Mouse (Mus musculus): Measurements from ENCODE around the gene AI597479.

AI597479 gene

DNA sequence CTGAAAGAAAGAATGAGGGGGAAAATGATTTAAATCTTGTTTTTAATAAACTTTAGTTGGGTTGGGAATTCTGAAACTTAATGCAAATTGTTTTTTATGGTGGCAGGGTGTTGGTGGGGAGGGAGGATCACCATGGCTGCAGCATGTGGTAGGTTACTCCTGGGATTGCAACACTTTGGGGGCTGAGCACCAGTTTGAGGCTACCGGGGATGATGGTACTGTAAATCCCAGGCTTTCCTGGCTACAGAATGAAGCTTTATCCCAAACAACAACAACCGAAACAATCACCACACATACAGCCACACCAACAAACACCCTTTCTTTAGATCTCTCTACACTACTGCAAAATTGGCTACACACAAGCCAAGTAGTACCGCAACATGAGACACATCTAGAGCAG, 63.9 kb downstream of the AI597479 start:
- no peak for DNase-seq (ENCODE audit: low spot score in 2 of 2)

DNA sequence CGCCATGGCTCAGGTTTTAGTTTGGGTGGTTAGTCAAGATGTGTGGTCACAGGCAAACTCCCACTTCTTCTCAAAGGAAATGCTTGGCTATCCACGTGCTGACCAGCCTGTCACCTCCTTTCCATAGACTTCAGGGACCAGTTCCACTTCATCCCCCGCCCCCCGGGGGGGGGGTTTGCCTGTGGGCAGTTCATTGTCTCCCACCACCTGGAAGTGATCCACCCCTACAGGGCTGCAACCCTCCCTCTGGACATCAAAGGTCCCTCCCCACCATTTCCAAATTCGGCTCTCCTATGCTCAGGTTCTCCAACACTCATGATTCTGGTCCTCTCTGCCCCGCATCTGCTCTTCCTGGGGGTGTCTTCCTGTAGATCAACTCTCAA, 64.6 kb downstream of the AI597479 start:
- DNase-seq (ENCODE audit: low spot score in 2 of 2) = no peak

DNA sequence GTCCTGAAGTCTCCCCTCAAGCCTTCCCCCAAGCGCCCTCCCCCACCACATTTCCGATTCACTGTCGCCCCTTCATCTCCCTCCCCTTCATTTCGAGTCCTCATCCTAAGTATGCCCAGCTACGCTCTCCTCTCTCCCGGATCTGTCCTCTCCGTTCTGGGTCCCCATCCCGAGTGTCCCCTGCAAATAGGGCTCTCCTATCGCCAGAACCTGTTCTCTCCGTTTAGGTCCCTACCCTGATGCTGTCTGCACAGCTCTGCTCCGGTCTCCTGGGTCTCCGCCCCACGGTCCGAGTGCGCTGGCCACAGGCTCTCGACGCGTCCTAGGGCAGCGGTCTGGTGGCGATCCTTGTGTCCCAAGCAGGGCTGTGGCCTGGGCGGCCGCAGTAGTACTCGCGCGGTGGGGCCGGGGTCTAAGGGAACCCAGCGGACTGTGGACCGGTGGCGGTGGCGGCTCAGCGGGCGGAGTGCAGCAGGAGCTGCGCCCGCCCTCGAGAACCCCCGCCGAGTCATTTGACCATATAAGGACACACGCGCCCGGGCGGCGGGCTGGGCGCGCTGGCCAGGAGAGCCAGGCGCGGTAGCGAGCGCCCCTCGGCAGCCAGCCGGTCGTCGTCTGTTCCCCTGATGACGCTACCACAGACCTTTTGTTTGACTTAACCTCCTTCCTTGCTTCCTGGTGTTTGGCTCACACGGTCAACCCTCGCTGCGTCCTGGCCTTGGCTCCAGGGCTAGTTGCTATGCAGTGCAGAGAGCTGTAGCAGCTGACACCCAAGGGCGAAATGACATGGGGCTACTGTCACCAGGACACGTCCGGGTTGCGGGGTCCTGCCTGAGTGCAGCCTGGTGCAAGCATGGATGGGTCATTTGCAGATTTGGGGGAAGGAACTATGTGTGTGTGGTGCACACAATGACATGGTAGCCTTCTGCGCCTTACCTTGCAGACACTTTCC, 65.2 kb downstream of the AI597479 start:
- peak; percentile 34 to 59 for DNase-seq (ENCODE audit: low spot score in 2 of 2)

DNA sequence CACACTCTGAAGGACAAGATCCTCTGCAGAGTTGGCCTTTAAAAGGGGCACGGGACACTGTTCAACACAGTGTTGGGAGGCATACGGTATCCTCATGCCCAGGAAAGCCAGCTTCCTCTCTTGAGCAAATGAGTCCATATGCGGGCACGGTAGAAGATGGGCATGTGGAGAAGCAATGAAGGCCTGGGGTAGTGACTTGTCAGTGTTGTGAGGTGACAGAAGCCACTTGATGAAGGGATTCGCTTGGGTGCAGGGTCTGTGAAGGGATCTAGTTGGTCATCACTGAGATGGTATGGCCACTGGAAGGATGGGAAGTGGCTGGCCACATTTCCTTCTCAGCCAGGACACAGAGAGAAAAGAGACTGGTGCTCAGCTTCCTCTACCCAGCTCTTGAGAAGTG, 66.1 kb downstream of the AI597479 start:
- DNase-seq (ENCODE audit: low spot score in 2 of 2) = no peak
